Mouse (Mus musculus) CH12.LX (cell line): Measurements from ENCODE around the gene Wdr12. TPM values are rescaled to one million over a fixed set of nuclear protein-coding genes. Genes with fewer than 3 reads are reported as not detected.

Source experiments
- DNase-seq: peaks from one replicate; pipeline ENCODE4 v3.0.0-alpha.2; 2013; ENCODE audit errors: extremely low read depth
- H3K27ac ChIP-seq: 2 replicates; pipeline ENCODE4 v1.5.1; 2012; ENCODE audit warnings: low read depth, mild to moderate bottlenecking, control low read depth, moderate library complexity; ENCODE audit not compliant: insufficient read depth
- H3K27me3 ChIP-seq: replicated peaks from 2 replicates; pipeline ENCODE3; 2012; ENCODE audit warnings: inconsistent platforms
- H3K36me3 ChIP-seq, 2 experiments: replicated peaks in 1 of 2; 2 replicates each; pipeline versions ENCODE3 to v1.6.1; 2012; ENCODE audit warnings: inconsistent platforms in 1 of 2, low read length in 1 of 2, mild to moderate bottlenecking in 1 of 2, mixed read lengths in 1 of 2, moderate library complexity in 1 of 2; ENCODE audit not compliant: control insufficient read depth in 1 of 2, insufficient read depth in 1 of 2
- H3K4me1 ChIP-seq, 2 experiments: 2 replicates each; pipeline ENCODE4 v1.6.1; 2012; ENCODE audit warnings: inconsistent platforms in 1 of 2, moderate library complexity in 1 of 2; ENCODE audit not compliant: insufficient read depth in 2 of 2, control insufficient read depth in 1 of 2
- H3K4me2 ChIP-seq: 2 replicates; pipeline ENCODE4 v1.6.1; 2012; ENCODE audit warnings: low read depth, mild to moderate bottlenecking, control low read depth; ENCODE audit not compliant: poor library complexity, insufficient read depth, severe bottlenecking
- H3K4me3 ChIP-seq, 3 experiments: fragments of 150-350 bp in 1 of 3; sonication (generic) in 1 of 3; replicated peaks in 1 of 3; 2 replicates each; pipeline versions ENCODE3 to v1.5.1; 2011 to 2012; ENCODE audit warnings: low read depth in 2 of 3, low read length in 2 of 3, mild to moderate bottlenecking in 2 of 3, moderate library complexity in 2 of 3, control low read depth in 1 of 3, improper control_type of control experiment in 1 of 3, inconsistent platforms in 1 of 3, mixed read lengths in 1 of 3; ENCODE audit not compliant: poor library complexity in 1 of 3
- H3K79me2 ChIP-seq: replicated peaks from 2 replicates; pipeline ENCODE4 v1.6.1; 2012; ENCODE audit warnings: mild to moderate bottlenecking, moderate library complexity; ENCODE audit not compliant: control insufficient read depth, poor library complexity, insufficient read depth, severe bottlenecking; ENCODE audit errors: extremely low read depth
- H3K9ac ChIP-seq: 2 replicates; pipeline ENCODE4 v1.6.1; 2012; ENCODE audit warnings: low read depth, mild to moderate bottlenecking, control low read depth, moderate library complexity; ENCODE audit not compliant: insufficient read depth
- H3K9me3 ChIP-seq: replicated peaks from 2 replicates; pipeline ENCODE3; 2012; ENCODE audit warnings: low read length, inconsistent platforms, mixed read lengths
- BHLHE40 ChIP-seq: IDR thresholded peaks from 2 replicates; pipeline ENCODE4 v1.6.1; 2011; ENCODE audit warnings: mild to moderate bottlenecking, low read depth, low read length, improper control_type of control experiment
- CHD1 ChIP-seq: IDR thresholded peaks from 2 replicates; pipeline ENCODE4 v1.6.1; 2012; ENCODE audit warnings: low read depth, low read length, improper control_type of control experiment, inconsistent platforms
- CHD2 ChIP-seq: IDR thresholded peaks from 2 replicates; pipeline ENCODE4 v1.6.1; 2011; ENCODE audit warnings: low read length, improper control_type of control experiment
- ELF1 ChIP-seq: IDR thresholded peaks from 2 replicates; pipeline ENCODE4 v1.6.1; 2014; ENCODE audit warnings: low read depth, mild to moderate bottlenecking, inconsistent platforms, low read length, improper control_type of control experiment
- IRF4 ChIP-seq: IDR thresholded peaks from 2 replicates; pipeline ENCODE4 v1.6.1; 2014; ENCODE audit warnings: low read depth, mild to moderate bottlenecking, inconsistent platforms, low read length, improper control_type of control experiment
- JUN ChIP-seq: IDR thresholded peaks from 2 replicates; pipeline ENCODE4 v1.6.1; 2011; ENCODE audit warnings: low read depth, mild to moderate bottlenecking, low read length, improper control_type of control experiment, moderate library complexity; ENCODE audit not compliant: insufficient read depth
- JUND ChIP-seq: conservative IDR thresholded peaks from 2 replicates; pipeline ENCODE4 v1.6.1; 2011; ENCODE audit warnings: low read depth, low read length, improper control_type of control experiment
- MAFK ChIP-seq: IDR thresholded peaks from 2 replicates; pipeline ENCODE4 v1.6.1; 2011; ENCODE audit warnings: low read length, improper control_type of control experiment; ENCODE audit not compliant: insufficient replicate concordance
- MAX ChIP-seq: IDR thresholded peaks from 2 replicates; pipeline ENCODE4 v1.6.1; 2011; ENCODE audit warnings: low read length, improper control_type of control experiment
- NELFE ChIP-seq: IDR thresholded peaks from 2 replicates; pipeline ENCODE4 v1.6.1; 2011; ENCODE audit warnings: low read depth, low read length, improper control_type of control experiment
- PAX5 ChIP-seq: IDR thresholded peaks from 2 replicates; pipeline ENCODE4 v1.6.1; 2012; ENCODE audit warnings: low read length, inconsistent platforms, mixed read lengths
- POLR2A ChIP-seq: IDR thresholded peaks from 2 replicates; pipeline ENCODE4 v1.6.1; 2011; ENCODE audit warnings: low read depth, mild to moderate bottlenecking, improper control_type of control experiment, low read length
- RCOR1 ChIP-seq: conservative IDR thresholded peaks from 2 replicates; pipeline ENCODE4 v1.6.1; 2012; ENCODE audit warnings: low read depth, mild to moderate bottlenecking, inconsistent platforms, low read length, improper control_type of control experiment
- SIN3A ChIP-seq: IDR thresholded peaks from 2 replicates; pipeline ENCODE4 v1.6.1; 2012; ENCODE audit warnings: low read length, improper control_type of control experiment, inconsistent platforms
- TBP ChIP-seq: conservative IDR thresholded peaks from 2 replicates; pipeline ENCODE4 v1.6.1; 2011; ENCODE audit warnings: low read depth, low read length, improper control_type of control experiment
- UBTF ChIP-seq: IDR thresholded peaks from 2 replicates; pipeline ENCODE4 v1.6.1; 2012; ENCODE audit warnings: low read depth, mild to moderate bottlenecking, inconsistent platforms, low read length, improper control_type of control experiment, moderate library complexity
- USF1 ChIP-seq: IDR thresholded peaks from 2 replicates; pipeline ENCODE4 v1.6.1; 2014; ENCODE audit warnings: low read depth, mild to moderate bottlenecking, inconsistent platforms, low read length, improper control_type of control experiment
- ZKSCAN1 ChIP-seq: IDR thresholded peaks from 2 replicates; pipeline ENCODE4 v1.6.1; 2012; ENCODE audit warnings: low read depth, inconsistent platforms, low read length, improper control_type of control experiment, borderline replicate concordance
- dilution Hi-C: fragments of 300-500 bp; cut with MboI; formaldehyde crosslinking; loops from 2 replicates; pipeline ENCODE4 v1.14.3; 2020; ENCODE audit warnings: low sequenced_read_pairs; ENCODE audit not compliant: extremely low pct_unique_long_range_greater_than_20kb, extremely low pct_ligation_motif_present
- in situ Hi-C: fragments of 300-500 bp; cut with MboI; formaldehyde crosslinking; loops from 3 replicates; pipeline ENCODE4 v1.14.3; 2019; ENCODE audit warnings: low sequenced_read_pairs, low pct_ligation_motif_present, low pct_unique_long_range_greater_than_20kb, mixed read lengths
- polyA plus RNA-seq: library from polyadenylated mRNA; unstranded; fragments of >175 nt; gene quantifications from 2 replicates; pipeline ENCODE4 v1.2.1, GENCODE M21; 2012; ENCODE audit warnings: low read depth; ENCODE audit not compliant: insufficient read length
- total RNA-seq, 2 experiments: library from RNA; depleted of rRNA; stranded (reverse); fragments of 300-350 nt in 1 of 2; fragments of >200 nt in 1 of 2; gene quantifications; 2 replicates each; pipeline ENCODE4 v1.2.3; 2012 to 2014

Gene Wdr12
- total and polyA plus RNA-seq, 3 experiments, result 58.7 to 107 (median 97.4) TPM

- Histone ChIP-seq H3K36me3 (peaks cover 29 to 36% of the 10 kb centered on the region in 2 experiments), H3K4me3 (peak overlapping the region; percentile 81 to 88 (median 83)), H3K27me3 (no peaks in the 10 kb centered on the region), H3K9me3 (no peaks in the 10 kb centered on the region), H3K9ac (peak overlapping the region; percentile 66), H3K27ac (no peak overlapping the region), H3K79me2 (peaks cover 31% of the 10 kb centered on the region), H3K4me1 (peaks cover 2 to 17% of the 10 kb centered on the region in 2 experiments; a peak in 2 of 4 replicates), H3K4me2 (peak overlapping the region; percentile 53)
- dilution Hi-C loops, result no loop called here
- in situ Hi-C loops, result no loop called here
- TF ChIP-seq PAX5 (no peak), CHD1 (0 out of 2 replicates have a peak, but pooled peaks have one; percentile 34), BHLHE40 (peak; percentile 46; the same call in 1 of the 2 replicates), CHD2 (0 out of 2 replicates have a peak, but pooled peaks have one; percentile 22)
- peak; percentile 50 for DNase-seq
Measured at GRCm38 (mm10) chr1:60096572-60097276, 1.7 kb downstream of the Wdr12 start.

GRCm38 (mm10) chr1:60076411-60076810 is 22.0 kb downstream of the Wdr12 start:
- peaks cover 26 to 68% of the 10 kb centered on the region in 2 experiments for H3K36me3 ChIP-seq
- H3K27me3 ChIP-seq, result no peaks in the 10 kb centered on the region
- in situ Hi-C loops, result no loop called here

GRCm38 (mm10) chr1:60075590-60075989 is 22.9 kb downstream of the Wdr12 start:
- no peak overlapping the region for H3K4me3 ChIP-seq
- no peaks in the 10 kb centered on the region for H3K9me3 ChIP-seq
- in situ Hi-C loops, result no loop called here
- no peaks in the 10 kb centered on the region for H3K27me3 ChIP-seq
- no peaks in the 10 kb centered on the region for H3K79me2 ChIP-seq
- no peak for DNase-seq
- no peak overlapping the region for H3K27ac ChIP-seq
- H3K36me3 ChIP-seq, result peaks cover 24 to 65% of the 10 kb centered on the region in 2 experiments
- H3K4me2 ChIP-seq, result no peak overlapping the region
- TF ChIP-seq BHLHE40 (no peak), MAX (no peak), CHD2 (no peak), RCOR1 (no peak), CHD1 (no peak), IRF4 (no peak), JUND (no peak), TBP (no peak), MAFK (no peak), UBTF (no peak), ZKSCAN1 (no peak), ELF1 (no peak), NELFE (no peak), SIN3A (no peak)
- dilution Hi-C loops, result no loop called here
- peaks cover 0 to 1% of the 10 kb centered on the region in 2 experiments; a peak in 2 of 4 replicates for H3K4me1 ChIP-seq
- no peak overlapping the region for H3K9ac ChIP-seq

More at GRCm38 (mm10) chr1:60076411-60076810, 22.0 kb downstream of the Wdr12 start:
- dilution Hi-C loops, result no loop called here
- H3K79me2 ChIP-seq, result no peaks in the 10 kb centered on the region
- no peaks in the 10 kb centered on the region for H3K4me1 ChIP-seq
- no peak overlapping the region for H3K4me3 ChIP-seq
- no peaks in the 10 kb centered on the region for H3K9me3 ChIP-seq
- H3K27ac ChIP-seq, result no peak overlapping the region
- TF ChIP-seq IRF4 (no peak), JUN (no peak), POLR2A (peak; percentile 7; the same call in 1 of the 2 replicates), USF1 (no peak)
- no peak for DNase-seq
- no peak overlapping the region for H3K4me2 ChIP-seq
- H3K9ac ChIP-seq, result no peak overlapping the region
